Mouse (Mus musculus) heart, adult 2 months (tissue): ENCODE results near the gene Agpat2. TPM values are rescaled to one million over a fixed set of nuclear protein-coding genes. Genes with fewer than 3 reads are reported as not detected.

Experiments
- DNase-seq, 2 experiments: peaks; one replicate each; pipeline ENCODE4 v3.0.0; 2021
- H3K27ac ChIP-seq: fragments of 200-600 bp; 2 replicates; pipeline ENCODE4 v1.8.1; 2022
- H3K27me3 ChIP-seq: fragments of 200-500 bp; 2 replicates; pipeline ENCODE4 v1.6.1; 2012; ENCODE audit warnings: mild to moderate bottlenecking, low read length, inconsistent platforms, mixed read lengths; ENCODE audit not compliant: control insufficient read depth, insufficient read depth
- H3K36me3 ChIP-seq: fragments of 200-500 bp; 2 replicates; pipeline ENCODE4 v1.6.1; 2012; ENCODE audit warnings: low read length, inconsistent platforms; ENCODE audit not compliant: control insufficient read depth, insufficient read depth
- H3K4me1 ChIP-seq: fragments of 200-500 bp; 2 replicates; pipeline ENCODE4 v1.6.1; 2011; ENCODE audit warnings: low read length; ENCODE audit not compliant: control insufficient read depth, insufficient read depth
- H3K4me3 ChIP-seq: fragments of 200-600 bp; 2 replicates; pipeline ENCODE4 v1.8.1; 2022
- H3K79me2 ChIP-seq: fragments of 200-500 bp; replicated peaks from 2 replicates; pipeline ENCODE4 v1.6.1; 2012; ENCODE audit warnings: mild to moderate bottlenecking, inconsistent platforms, low read length, moderate library complexity, mixed read lengths; ENCODE audit not compliant: control insufficient read depth, insufficient read depth
- H3K9ac ChIP-seq: fragments of 200-500 bp; 2 replicates; pipeline ENCODE4 v1.6.1; 2012; ENCODE audit warnings: low read depth, mild to moderate bottlenecking, control low read depth, inconsistent platforms, low read length, mixed read lengths
- CTCF ChIP-seq: fragments of 200-600 bp; IDR thresholded peaks from 2 replicates; pipeline ENCODE4 v1.8.1; 2022; ENCODE audit warnings: antibody characterized with exemption, mild to moderate bottlenecking, moderate library complexity
- EP300 ChIP-seq: fragments of 200-500 bp; IDR thresholded peaks from 2 replicates; pipeline ENCODE4 v1.6.1; 2011; ENCODE audit warnings: low read depth, low read length, control low read depth; ENCODE audit not compliant: insufficient read depth
- POLR2A ChIP-seq: fragments of 200-500 bp; IDR thresholded peaks from 2 replicates; pipeline ENCODE4 v1.6.1; 2011; ENCODE audit warnings: mild to moderate bottlenecking, low read depth, low read length, control low read depth; ENCODE audit not compliant: insufficient read depth
- WGBS: fragments of 180-500 bp; shearing (Covaris S2); methylation state at CpG from one replicate; pipeline ENCODE4 v1.1.7; 2018; 5-methylcytosine and 5-hydroxymethylcytosine counted together
- intact Hi-C: fragments of 180-260 bp; cut with DNase I; formaldehyde crosslinking; loops from one replicate; pipeline ENCODE4 v1.15.1; 2025
- polyA plus RNA-seq: library from polyadenylated mRNA; depleted of rRNA; stranded (reverse); fragments of >200 nt; gene quantifications from 2 replicates; pipeline ENCODE4 v1.2.3, GENCODE M21; 2012
- total RNA-seq, 2 experiments: library from RNA; stranded (reverse); gene quantifications; 2 replicates each; pipeline ENCODE4 v1.2.3; 2021

Gene Agpat2
- total and polyA plus RNA-seq, 3 experiments: 52.8 to 142 (median 59.2) TPM

- DNase-seq: peak; percentile 96 to 99
- intact Hi-C loops: loop anchor here (2.0 to 10.0 kb wide), 3 partner anchors 37 to 265 kb away; partner anchors contain the start of genes Sec16a and Surf6
- WGBS: 3% methylated on average over 49 of the region's 49 CpGs
- H3K79me2 ChIP-seq: no peaks in the 10 kb centered on the region
- H3K4me3 ChIP-seq: peak overlapping the region; percentile 87
- H3K27ac ChIP-seq: peak overlapping the region; percentile 88
- peak overlapping the region; percentile 65 for H3K9ac ChIP-seq
- peaks cover 12% of the 10 kb centered on the region for H3K4me1 ChIP-seq
- H3K27me3 ChIP-seq: no peaks in the 10 kb centered on the region
- peaks cover 7% of the 10 kb centered on the region for H3K36me3 ChIP-seq
- TF ChIP-seq POLR2A (peak; percentile 99), EP300 (peak; percentile 92), CTCF (peak; percentile 100; the same call in 1 of the 2 replicates)
Observed at GRCm38 (mm10) chr2:26639838-26640830, 35.9 kb upstream of the Agpat2 start.

DNA sequence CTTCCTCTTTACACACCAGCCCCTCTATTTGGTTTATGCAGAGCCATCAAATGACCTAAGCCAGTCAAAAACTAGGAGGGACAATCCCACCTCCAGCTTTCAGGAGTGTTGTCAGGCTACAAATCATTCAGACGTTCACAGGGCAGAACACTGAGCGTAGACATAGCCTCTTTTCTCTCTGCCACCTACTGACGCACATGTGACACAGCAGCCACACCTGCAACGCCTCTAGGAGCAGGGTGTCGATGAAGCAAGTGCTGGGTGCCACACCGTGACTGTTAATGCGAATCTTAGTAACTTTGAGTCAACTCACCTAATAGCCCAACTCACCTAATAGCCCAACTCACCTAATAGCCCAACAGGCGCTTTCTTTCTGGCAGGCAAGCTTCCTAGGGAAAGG is 34.9 kb upstream of the Agpat2 start:
- Histone ChIP-seq H3K27me3 (no peaks in the 10 kb centered on the region), H3K79me2 (no peaks in the 10 kb centered on the region), H3K9ac (peak overlapping the region; percentile 34; the same call in 1 of the 2 replicates), H3K27ac (peak overlapping the region; percentile 2; the same call in 1 of the 2 replicates), H3K36me3 (peaks cover 7% of the 10 kb centered on the region), H3K4me1 (peaks cover 8% of the 10 kb centered on the region), H3K4me3 (peak overlapping the region; percentile 87)
- DNase-seq: peak in 1 of 2 experiments; percentile 51
- intact Hi-C loops: no loop called here
- no peak for TF ChIP-seq POLR2A
- 0 out of 2 replicates have a peak, but pooled peaks have one; percentile 19 for TF ChIP-seq EP300
- peak; percentile 66 for TF ChIP-seq CTCF
- WGBS: 4% methylated on average over 8 of the region's 8 CpGs

GRCm38 (mm10) chr2:26638572-26638971 is 34.4 kb upstream of the Agpat2 start:
- intact Hi-C loops: no loop called here
- Histone ChIP-seq H3K79me2 (no peaks in the 10 kb centered on the region), H3K36me3 (peaks cover 7% of the 10 kb centered on the region), H3K9ac (peak overlapping the region; percentile 34; the same call in 1 of the 2 replicates), H3K27me3 (no peaks in the 10 kb centered on the region), H3K27ac (peak overlapping the region; percentile 2; the same call in 1 of the 2 replicates), H3K4me1 (peaks cover 8% of the 10 kb centered on the region), H3K4me3 (peak overlapping the region; percentile 87)
- WGBS: 61% methylated on average over 5 of the region's 5 CpGs
- TF ChIP-seq EP300 (no peak), POLR2A (no peak), CTCF (no peak)
- no peak for DNase-seq

- no peaks in the 10 kb centered on the region for H3K79me2 ChIP-seq
- intact Hi-C loops: no loop called here
- H3K27me3 ChIP-seq: no peaks in the 10 kb centered on the region
- peaks cover 7% of the 10 kb centered on the region for H3K36me3 ChIP-seq
- H3K27ac ChIP-seq: no peak overlapping the region
- WGBS: 69% methylated on average over 5 of the region's 5 CpGs
- DNase-seq: no peak
- no peak for TF ChIP-seq EP300
- no peak for TF ChIP-seq POLR2A
- no peak overlapping the region for H3K9ac ChIP-seq
- H3K4me3 ChIP-seq: peak overlapping the region; percentile 87; the same call in 1 of the 2 replicates
- peaks cover 8% of the 10 kb centered on the region for H3K4me1 ChIP-seq
Observed at GRCm38 (mm10) chr2:26638039-26638438, 33.8 kb upstream of the Agpat2 start.

DNA sequence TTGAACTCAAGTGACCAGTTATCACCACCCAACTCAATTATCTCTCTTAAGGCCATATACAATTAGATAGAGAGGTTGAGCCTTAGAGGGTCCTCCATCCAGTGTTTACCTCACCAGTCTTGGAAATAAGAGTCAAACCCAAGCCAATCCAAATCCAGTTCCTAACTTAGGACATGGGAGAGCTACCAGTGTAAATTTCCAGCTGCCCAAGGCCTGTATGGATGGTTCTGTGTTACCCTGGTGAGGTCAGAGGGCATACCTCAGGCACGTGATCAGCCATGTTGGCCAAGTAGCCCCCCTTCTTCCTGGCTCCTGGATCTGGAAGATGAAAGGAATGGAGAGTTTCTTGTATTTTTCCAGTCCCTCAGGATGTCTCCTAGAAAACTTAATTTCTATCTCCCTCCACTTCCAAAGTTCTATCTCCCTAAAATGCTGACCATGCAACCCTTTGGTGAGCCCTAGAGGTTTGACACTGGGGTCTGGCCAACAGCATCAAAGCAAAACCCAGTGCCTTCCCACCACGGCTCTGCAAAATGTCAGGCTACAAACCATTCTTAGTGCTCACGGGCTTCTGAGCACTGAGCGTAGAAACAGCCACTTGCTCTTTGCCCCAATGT is 33.2 kb upstream of the Agpat2 start:
- 73% methylated on average over 4 of the region's 4 CpGs for WGBS
- no peak for TF ChIP-seq EP300
- TF ChIP-seq POLR2A: no peak
- intact Hi-C loops: no loop called here
- Histone ChIP-seq H3K79me2 (no peaks in the 10 kb centered on the region), H3K27me3 (no peaks in the 10 kb centered on the region), H3K27ac (no peak overlapping the region), H3K36me3 (peaks cover 7% of the 10 kb centered on the region), H3K9ac (no peak overlapping the region), H3K4me3 (no peak overlapping the region), H3K4me1 (peaks cover 8% of the 10 kb centered on the region)
- no peak for DNase-seq
